Mouse (Mus musculus): Measurements from ENCODE around the gene Ect2.

The Ect2 gene

DNA sequence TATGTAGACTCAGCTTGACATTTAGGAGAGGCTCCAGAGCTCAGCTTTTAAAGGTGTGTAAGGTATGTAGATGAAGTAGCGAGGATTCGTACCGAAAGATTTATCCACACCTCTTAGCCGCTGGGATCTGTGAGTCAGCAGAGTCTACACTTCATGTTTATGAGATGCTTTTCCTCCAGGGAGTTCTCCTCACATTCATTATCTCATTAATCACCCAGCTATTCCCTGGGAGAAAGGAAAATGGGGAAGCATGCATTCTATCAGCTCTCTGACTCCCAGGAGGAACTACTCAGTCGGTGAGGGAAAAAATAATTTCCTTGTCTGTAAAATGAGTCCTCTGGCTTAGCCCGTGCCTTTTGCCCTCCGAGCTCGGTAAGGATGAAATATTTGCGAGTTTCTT, 83.3 kb downstream of the Ect2 start:
- DNase-seq (ENCODE audit: low spot score in 2 of 2), result no peak

DNA sequence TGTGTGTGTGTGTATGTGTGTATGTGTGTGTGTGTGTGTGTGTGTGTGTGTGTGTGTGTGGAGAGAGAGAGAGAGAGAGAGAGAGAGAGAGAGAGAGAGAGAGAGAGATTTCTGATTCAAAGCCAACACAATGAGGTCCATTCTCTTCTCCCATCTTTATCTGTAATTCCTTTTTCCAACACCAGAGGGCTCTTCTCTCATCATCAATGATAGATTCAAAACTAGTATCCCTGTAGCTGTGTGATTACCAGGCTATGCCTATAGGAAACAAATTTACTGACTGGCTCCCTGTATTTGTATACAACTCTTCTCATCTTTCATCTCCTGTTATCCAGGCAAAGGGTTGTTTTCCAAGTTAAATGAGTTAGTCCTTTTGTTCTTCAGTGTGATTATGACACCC, 86.5 kb downstream of the Ect2 start:
- DNase-seq (ENCODE audit: low spot score in 2 of 2), result no peak

DNA sequence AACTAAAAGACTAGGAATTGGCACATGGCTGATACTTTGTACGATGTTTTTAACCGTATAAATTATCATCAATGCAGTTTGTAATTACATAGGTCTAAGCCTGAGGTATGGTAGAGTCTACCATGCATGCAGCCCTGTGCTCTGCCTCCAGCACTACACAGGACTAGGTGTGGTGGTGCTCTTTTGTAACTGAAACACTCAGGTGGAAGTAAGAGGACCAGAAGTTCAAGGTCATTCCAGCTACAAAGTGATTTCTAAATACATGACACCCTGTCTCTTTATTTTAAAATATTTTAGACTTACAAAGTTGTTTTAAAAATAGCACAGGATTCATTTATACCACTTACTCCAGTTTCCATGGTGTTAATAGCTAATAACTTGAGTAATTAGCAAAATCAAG, 88.8 kb downstream of the Ect2 start:
- no peak for DNase-seq (ENCODE audit: low spot score in 2 of 2)

DNA sequence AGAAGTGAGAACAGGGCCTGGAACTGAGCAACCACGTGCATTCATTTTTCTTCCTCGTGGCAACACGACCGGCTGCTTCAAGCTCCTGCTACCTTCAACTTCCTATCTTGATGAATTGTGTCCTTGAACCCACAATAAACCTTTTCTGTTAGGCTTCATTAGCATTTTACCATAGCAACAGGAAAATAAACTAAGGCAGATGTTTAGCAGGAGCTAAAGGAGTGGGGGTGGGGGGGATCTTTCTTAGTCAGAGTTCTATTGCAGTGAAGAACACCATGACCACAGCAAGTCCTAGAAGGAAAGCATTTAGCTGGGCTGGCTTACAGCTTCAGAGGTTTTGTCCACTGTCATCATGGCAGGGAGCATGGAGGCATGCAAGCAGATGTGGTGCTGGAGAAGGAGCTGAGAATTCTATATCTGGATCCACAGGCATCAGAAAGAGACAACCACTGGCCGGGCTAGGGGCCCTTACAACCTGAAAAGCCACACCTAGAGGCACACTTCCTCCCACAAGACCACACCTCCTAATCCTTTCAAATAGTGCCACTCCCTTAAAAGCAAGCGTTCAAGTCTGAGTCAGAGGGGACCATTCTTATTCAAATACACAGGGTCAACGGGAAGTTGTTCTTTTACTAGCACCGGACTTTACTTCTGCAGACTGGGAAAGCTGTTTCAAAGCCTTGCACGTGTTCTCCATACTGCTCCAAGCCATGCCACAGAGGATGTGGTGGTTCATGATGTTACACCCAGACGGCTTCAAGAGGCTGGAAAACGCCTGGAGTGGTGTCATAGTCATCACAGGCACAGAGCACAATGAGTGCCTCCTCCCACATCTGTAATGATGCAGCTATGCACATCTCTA, 90.0 kb downstream of the Ect2 start:
- DNase-seq (ENCODE audit: low spot score in 2 of 2), result no peak

DNA sequence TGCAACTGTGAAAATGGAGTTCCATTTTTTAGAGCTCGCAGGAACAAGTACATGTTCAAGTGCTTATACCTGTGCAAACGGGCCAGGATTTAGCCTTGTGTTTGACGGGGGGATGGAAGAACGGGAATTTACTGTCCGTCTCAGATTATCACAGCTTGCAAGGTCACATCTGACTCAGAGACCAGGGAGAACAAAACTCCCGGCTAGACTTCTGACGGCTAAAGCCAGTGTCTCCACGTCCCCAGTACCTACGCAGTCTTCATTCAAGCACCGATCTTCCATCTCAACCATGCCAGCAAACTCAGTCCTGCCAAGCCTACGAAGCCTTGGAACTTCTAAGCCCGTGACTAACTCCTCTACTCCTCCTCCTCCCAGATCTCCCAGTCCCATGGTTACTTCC, 93.2 kb downstream of the Ect2 start:
- no peak for DNase-seq (ENCODE audit: low spot score in 2 of 2)

DNA sequence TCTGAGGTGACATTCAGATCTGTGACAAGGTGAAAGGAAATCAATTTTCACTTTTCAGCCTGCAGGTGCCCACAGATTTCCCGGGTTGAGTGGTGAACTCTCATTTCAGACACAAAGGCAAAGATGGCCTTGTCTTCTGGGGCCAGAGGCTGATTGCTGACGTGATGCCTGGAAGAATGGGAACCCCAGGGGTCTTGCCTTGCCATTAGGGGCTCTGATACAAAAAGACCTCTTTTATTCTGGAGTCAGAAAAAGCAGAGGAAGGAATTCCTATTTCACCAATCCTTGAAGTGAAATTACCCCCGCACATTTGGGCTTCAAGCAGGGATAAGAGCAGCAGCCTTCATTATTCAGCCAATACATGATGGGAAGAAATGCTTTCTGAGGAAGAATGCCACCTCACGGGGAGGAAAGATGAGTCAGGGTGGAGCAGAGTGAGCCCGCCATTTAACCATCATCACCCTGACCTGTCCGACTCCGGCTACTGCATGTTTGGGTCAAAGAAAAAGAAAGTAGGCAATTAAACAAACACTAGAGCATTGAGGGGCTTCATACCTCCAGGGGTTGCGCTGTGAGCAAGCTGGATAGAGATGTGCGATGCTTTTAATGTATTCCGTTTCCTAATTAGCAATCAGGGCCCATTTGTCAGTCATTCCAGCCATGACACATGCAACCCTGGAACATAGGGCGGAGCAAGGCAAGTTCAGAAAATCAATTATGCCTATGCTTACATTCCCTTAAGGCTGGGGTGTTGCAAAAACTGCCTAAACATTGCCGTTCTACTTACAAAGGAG, 94.0 kb downstream of the Ect2 start:
- no peak for DNase-seq (ENCODE audit: low spot score in 2 of 2)

DNA sequence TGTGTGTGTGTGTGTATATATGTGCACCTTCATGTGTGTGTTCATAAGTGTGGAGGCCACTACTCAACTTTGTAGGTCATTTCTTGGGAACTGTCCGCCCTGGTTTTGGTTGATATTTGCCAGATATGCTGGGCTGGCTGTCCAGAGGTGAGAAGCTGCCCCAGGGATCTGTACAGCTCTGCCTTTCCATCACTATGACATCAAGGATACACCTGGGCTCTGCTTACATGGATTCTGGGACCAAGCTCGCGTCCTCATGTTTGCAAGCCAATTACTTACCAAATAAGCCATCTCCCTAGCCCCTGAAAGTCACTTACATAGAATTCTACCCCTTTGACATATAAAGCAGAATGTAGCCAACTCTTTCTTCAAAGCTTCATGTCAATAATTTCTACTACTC, 98.2 kb downstream of the Ect2 start:
- no peak for DNase-seq (ENCODE audit: low spot score in 2 of 2)

DNA sequence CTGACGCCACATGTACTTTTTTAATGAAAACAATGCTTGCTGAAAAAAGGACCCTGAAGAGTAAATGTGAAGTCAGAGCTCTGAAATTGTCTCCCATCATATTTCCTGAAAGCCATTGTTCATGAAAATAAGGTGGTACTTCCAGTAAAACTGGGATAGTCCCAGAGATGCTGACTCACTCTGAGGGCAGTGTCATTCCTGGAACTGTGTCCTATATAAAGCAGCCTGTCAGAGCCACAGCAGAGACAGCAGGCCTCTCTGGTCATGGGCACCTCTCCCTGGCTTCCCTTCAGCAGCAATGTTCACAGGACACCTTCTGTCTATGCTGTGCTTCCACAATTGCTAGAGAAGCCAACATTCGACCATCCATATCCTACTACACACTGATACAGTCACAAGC, 98.9 kb downstream of the Ect2 start:
- DNase-seq (ENCODE audit: low spot score in 2 of 2), result no peak

Measured in cerebellum, postnatal 4 days (tissue).